Mouse (Mus musculus) liver, embryonic 16.5 days (tissue): ENCODE data around the gene Pbx1. TPM values are rescaled to one million over a fixed set of nuclear protein-coding genes. Genes with fewer than 3 reads are reported as not detected.
"Not testable (repeated sequence)": the region's sequence is repeated elsewhere in the genome, so short reads cannot be mapped to it uniquely, and the experiment has no call there.

Source experiments
- ATAC-seq: fragments of 200-750 bp; cut with Nextera tagmentation; 2 replicates; pipeline ENCODE4 v1.8.0; 2017; ENCODE audit warnings: low read depth, mild to moderate bottlenecking, moderate number of reproducible peaks, moderate library complexity
- H3K27ac ChIP-seq: fragments of 300-500 bp; sonication (generic); 2 replicates; pipeline ENCODE4 v1.5.1; 2014; ENCODE audit warnings: mild to moderate bottlenecking, low read length
- H3K27me3 ChIP-seq: fragments of 300-500 bp; sonication (generic); 2 replicates; pipeline ENCODE4 v1.6.1; 2014; ENCODE audit warnings: low read depth, low read length, mixed read lengths; ENCODE audit not compliant: control insufficient read depth, insufficient read depth
- H3K36me3 ChIP-seq: fragments of 300-500 bp; sonication (generic); 2 replicates; pipeline ENCODE4 v1.6.1; 2014; ENCODE audit warnings: mild to moderate bottlenecking; ENCODE audit not compliant: control insufficient read depth, insufficient read depth
- H3K4me1 ChIP-seq: fragments of 300-500 bp; sonication (generic); 2 replicates; pipeline ENCODE4 v1.6.1; 2014; ENCODE audit warnings: low read depth, low read length, mixed read lengths; ENCODE audit not compliant: control insufficient read depth
- H3K4me2 ChIP-seq: fragments of 300-500 bp; sonication (generic); 2 replicates; pipeline ENCODE4 v1.6.1; 2014; ENCODE audit warnings: low read depth, low read length, mixed read lengths
- H3K4me3 ChIP-seq: fragments of 300-500 bp; sonication (generic); 2 replicates; pipeline ENCODE4 v1.5.1; 2014; ENCODE audit warnings: low read depth, mild to moderate bottlenecking, low read length
- H3K9ac ChIP-seq: fragments of 300-500 bp; sonication (generic); 2 replicates; pipeline ENCODE4 v1.6.1; 2014; ENCODE audit warnings: low read depth, low read length
- H3K9me3 ChIP-seq: fragments of 300-500 bp; sonication (generic); replicated peaks from 2 replicates; pipeline ENCODE4 v1.6.1; 2016; ENCODE audit warnings: low read length; ENCODE audit not compliant: control insufficient read depth
- WGBS: fragments of 180-500 bp; shearing (Covaris S2); extraction: QIAGEN DNeasy Blood & Tissue Kit; methylation state at CpG from one replicate; pipeline ENCODE4 v1.1.7; 2014; ENCODE audit not compliant: insufficient replicate concordance; 5-methylcytosine and 5-hydroxymethylcytosine counted together
- polyA plus RNA-seq: library from polyadenylated mRNA; unstranded; fragments of >200 nt; fragmentation: Nextera tagmentation; extraction: Ambion mirVana; gene quantifications from 2 replicates; pipeline ENCODE4 v1.2.1, GENCODE M21; 2015

Pbx1 gene
- 1.8 and 2.1 TPM in 2 replicates for polyA plus RNA-seq

- not testable (repeated sequence) for H3K36me3 ChIP-seq, H3K9me3 ChIP-seq, H3K27me3 ChIP-seq, H3K4me1 ChIP-seq, ATAC-seq
- Histone ChIP-seq H3K4me2 (peak within 1 kb of the TSS; percentile 74), H3K4me3 (peak within 1 kb of the TSS; percentile 60), H3K27ac (peak within 1 kb of the TSS; percentile 72), H3K9ac (peak within 1 kb of the TSS; percentile 68)
Observed at GRCm38 (mm10) chr1:168432232-168432280, at the start of gene Pbx1. TSS of gene Pbx1 (minus strand) at chr1:168432270.

GRCm38 (mm10) chr1:168479626-168480025 lies 47.6 kb upstream of the Pbx1 start:
- no peaks in the 10 kb centered on the region for H3K27me3 ChIP-seq
- WGBS: 65% methylated on average over 8 of the region's 8 CpGs

GRCm38 (mm10) chr1:168478829-168479228 lies 46.8 kb upstream of the Pbx1 start:
- H3K9me3 ChIP-seq: no peaks in the 10 kb centered on the region
- ATAC-seq: no peak
- no peak overlapping the region for H3K4me3 ChIP-seq
- H3K27ac ChIP-seq: no peak overlapping the region
- H3K36me3 ChIP-seq: no peaks in the 10 kb centered on the region
- H3K4me2 ChIP-seq: no peak overlapping the region
- H3K27me3 ChIP-seq: no peaks in the 10 kb centered on the region
- no peak overlapping the region for H3K9ac ChIP-seq
- H3K4me1 ChIP-seq: no peaks in the 10 kb centered on the region
- 16% methylated on average over 2 of the region's 2 CpGs for WGBS

More at GRCm38 (mm10) chr1:168479626-168480025, 47.6 kb upstream of the Pbx1 start:
- Histone ChIP-seq H3K4me3 (no peak overlapping the region), H3K4me2 (no peak overlapping the region), H3K36me3 (no peaks in the 10 kb centered on the region), H3K9ac (no peak overlapping the region), H3K9me3 (no peaks in the 10 kb centered on the region), H3K27ac (no peak overlapping the region), H3K4me1 (no peaks in the 10 kb centered on the region)
- ATAC-seq: no peak

GRCm38 (mm10) chr1:168476917-168477316 lies 44.8 kb upstream of the Pbx1 start:
- Histone ChIP-seq H3K36me3 (no peaks in the 10 kb centered on the region), H3K27ac (no peak overlapping the region), H3K9ac (no peak overlapping the region), H3K4me1 (no peaks in the 10 kb centered on the region), H3K9me3 (no peaks in the 10 kb centered on the region), H3K4me3 (no peak overlapping the region), H3K27me3 (no peaks in the 10 kb centered on the region), H3K4me2 (no peak overlapping the region)
- 65% methylated on average over 3 of the region's 3 CpGs for WGBS
- no peak for ATAC-seq

GRCm38 (mm10) chr1:168476216-168476897 lies 44.3 kb upstream of the Pbx1 start:
- Histone ChIP-seq H3K4me2 (no peak overlapping the region), H3K4me3 (no peak overlapping the region), H3K4me1 (no peaks in the 10 kb centered on the region), H3K9me3 (no peaks in the 10 kb centered on the region), H3K9ac (no peak overlapping the region), H3K27me3 (no peaks in the 10 kb centered on the region), H3K27ac (no peak overlapping the region), H3K36me3 (no peaks in the 10 kb centered on the region)
- ATAC-seq: no peak
- WGBS: 57% methylated on average over 14 of the region's 14 CpGs

- no peak overlapping the region for H3K27ac ChIP-seq
- no peak overlapping the region for H3K4me3 ChIP-seq
- H3K27me3 ChIP-seq: no peaks in the 10 kb centered on the region
- no peaks in the 10 kb centered on the region for H3K36me3 ChIP-seq
- no peak overlapping the region for H3K9ac ChIP-seq
- H3K4me1 ChIP-seq: no peaks in the 10 kb centered on the region
- H3K4me2 ChIP-seq: no peak overlapping the region
- H3K9me3 ChIP-seq: no peaks in the 10 kb centered on the region
- WGBS: 69% methylated on average over 17 of the region's 17 CpGs
- ATAC-seq: no peak
Observed at GRCm38 (mm10) chr1:168475579-168476208, 43.6 kb upstream of the Pbx1 start.

GRCm38 (mm10) chr1:168473255-168474069 lies 41.4 kb upstream of the Pbx1 start:
- 63% methylated on average over 12 of the region's 12 CpGs for WGBS
- Histone ChIP-seq H3K36me3 (no peaks in the 10 kb centered on the region), H3K27me3 (no peaks in the 10 kb centered on the region), H3K9ac (no peak overlapping the region), H3K4me1 (no peaks in the 10 kb centered on the region), H3K9me3 (no peaks in the 10 kb centered on the region), H3K27ac (no peak overlapping the region), H3K4me3 (no peak overlapping the region), H3K4me2 (no peak overlapping the region)
- no peak for ATAC-seq

- Histone ChIP-seq H3K27me3 (no peaks in the 10 kb centered on the region), H3K4me1 (no peaks in the 10 kb centered on the region), H3K4me3 (no peak overlapping the region), H3K9me3 (no peaks in the 10 kb centered on the region), H3K27ac (no peak overlapping the region), H3K9ac (no peak overlapping the region), H3K36me3 (no peaks in the 10 kb centered on the region), H3K4me2 (no peak overlapping the region)
- WGBS: 48% methylated on average over 6 of the region's 6 CpGs
- no peak for ATAC-seq
Observed at GRCm38 (mm10) chr1:168472545-168473254, 40.6 kb upstream of the Pbx1 start.

- H3K9ac ChIP-seq: no peak overlapping the region
Observed at GRCm38 (mm10) chr1:168459426-168459825, 27.4 kb upstream of the Pbx1 start.

More at GRCm38 (mm10) chr1:168459426-168459825, 27.4 kb upstream of the Pbx1 start:
- H3K4me3 ChIP-seq: no peak overlapping the region
- no peaks in the 10 kb centered on the region for H3K9me3 ChIP-seq
- WGBS: 75% methylated on average over 1 of the region's 1 CpGs
- H3K4me2 ChIP-seq: no peak overlapping the region
- no peak for ATAC-seq
- H3K4me1 ChIP-seq: no peaks in the 10 kb centered on the region
- H3K36me3 ChIP-seq: no peaks in the 10 kb centered on the region
- H3K27me3 ChIP-seq: no peaks in the 10 kb centered on the region
- H3K27ac ChIP-seq: no peak overlapping the region
